Mouse (Mus musculus) olfactory bulb, adult 2 months (tissue): ENCODE data around the gene Baat. TPM values are rescaled to one million over a fixed set of nuclear protein-coding genes. Genes with fewer than 3 reads are reported as not detected.
"Not testable (repeated sequence)": the region's sequence is repeated elsewhere in the genome, so short reads cannot be mapped to it uniquely, and the experiment has no call there.

ENCODE experiments used
- H3K27ac ChIP-seq: fragments of 200-500 bp; 2 replicates; pipeline ENCODE4 v1.5.1; 2012; ENCODE audit warnings: low read depth, low read length; ENCODE audit not compliant: insufficient read depth
- H3K4me1 ChIP-seq: fragments of 200-500 bp; 2 replicates; pipeline ENCODE4 v1.6.1; 2012; ENCODE audit warnings: low read length; ENCODE audit not compliant: control insufficient read depth, insufficient read depth
- H3K4me3 ChIP-seq: fragments of 200-500 bp; 2 replicates; pipeline ENCODE4 v1.5.1; 2012; ENCODE audit warnings: mild to moderate bottlenecking, low read depth, low read length, moderate library complexity; ENCODE audit not compliant: insufficient read depth
- CTCF ChIP-seq: fragments of 200-500 bp; IDR thresholded peaks from 2 replicates; pipeline ENCODE4 v1.5.1; 2012; ENCODE audit warnings: low read depth, mild to moderate bottlenecking, low read length, moderate library complexity; ENCODE audit not compliant: insufficient read depth
- POLR2A ChIP-seq: fragments of 200-500 bp; IDR thresholded peaks from 2 replicates; pipeline ENCODE4 v1.6.1; 2012; ENCODE audit warnings: mild to moderate bottlenecking, low read depth, low read length, moderate library complexity; ENCODE audit not compliant: insufficient read depth
- WGBS: fragments of 180-500 bp; shearing (Covaris S2); methylation state at CpG from one replicate; pipeline ENCODE4 v1.1.7; 2018; 5-methylcytosine and 5-hydroxymethylcytosine counted together
- polyA plus RNA-seq: library from polyadenylated mRNA; stranded (reverse); fragments of >200 nt; gene quantifications from 2 replicates; pipeline ENCODE4 v1.2.4, GENCODE M21; 2012; ENCODE audit warnings: low replicate concordance; ENCODE audit not compliant: missing spikeins, insufficient read depth, insufficient read length

Gene Baat
- polyA plus RNA-seq, 1 experiment, result not detected

DNA sequence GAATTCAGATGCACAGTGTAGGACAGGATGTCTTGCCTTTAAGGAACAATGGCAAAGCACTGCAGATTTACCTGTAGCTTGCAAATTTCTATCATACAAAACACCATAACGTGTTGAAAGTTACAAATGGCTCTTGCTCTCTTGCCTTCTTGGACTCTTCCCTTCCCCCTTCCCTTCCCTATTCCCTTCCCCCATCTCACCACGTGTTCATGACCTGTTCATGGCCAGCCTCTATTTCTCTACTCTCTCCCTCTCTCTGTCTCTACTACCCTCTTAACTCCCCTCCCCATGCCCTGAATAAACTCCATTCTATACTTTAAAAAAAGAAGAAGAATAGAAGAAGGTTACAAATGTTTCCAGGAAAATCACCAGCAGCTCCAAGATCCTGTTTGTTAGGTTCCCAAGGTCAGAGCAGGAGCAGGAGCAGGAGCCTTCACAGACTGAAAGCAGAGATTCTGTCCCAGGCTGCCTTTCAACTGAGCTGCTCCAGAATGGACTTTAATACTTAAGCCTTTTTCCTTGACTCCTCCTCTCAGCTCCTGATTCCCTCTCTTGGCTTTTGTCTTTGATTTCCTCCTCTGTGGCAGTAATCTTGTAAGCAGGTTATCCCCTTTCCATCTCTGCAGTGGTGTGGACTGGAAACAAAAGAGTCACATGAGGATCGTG is 32.8 kb downstream of the Baat start, which contains the start of gene Acnat1:
Acnat1 (minus strand) TSS at position 478 of the 666 bp plus-strand sequence.
- TF ChIP-seq POLR2A, result no peak
- no peak for TF ChIP-seq CTCF
- 49% methylated on average over 3 of the region's 3 CpGs for WGBS
- Histone ChIP-seq H3K4me1 (peaks cover 3% of the 10 kb centered on the region), H3K4me3 (no peak within 1 kb of the TSS), H3K27ac (no peak within 1 kb of the TSS)

- H3K4me1 ChIP-seq, result no peaks in the 10 kb centered on the region
- no peak overlapping the region for H3K4me3 ChIP-seq
- no peak overlapping the region for H3K27ac ChIP-seq
- WGBS, result 88% methylated on average over 3 of the region's 3 CpGs
- TF ChIP-seq POLR2A, result no peak
- TF ChIP-seq CTCF, result no peak
These were observed 36.8 kb downstream of the Baat start for GRCm38 (mm10) chr4:49469435-49470151.

DNA sequence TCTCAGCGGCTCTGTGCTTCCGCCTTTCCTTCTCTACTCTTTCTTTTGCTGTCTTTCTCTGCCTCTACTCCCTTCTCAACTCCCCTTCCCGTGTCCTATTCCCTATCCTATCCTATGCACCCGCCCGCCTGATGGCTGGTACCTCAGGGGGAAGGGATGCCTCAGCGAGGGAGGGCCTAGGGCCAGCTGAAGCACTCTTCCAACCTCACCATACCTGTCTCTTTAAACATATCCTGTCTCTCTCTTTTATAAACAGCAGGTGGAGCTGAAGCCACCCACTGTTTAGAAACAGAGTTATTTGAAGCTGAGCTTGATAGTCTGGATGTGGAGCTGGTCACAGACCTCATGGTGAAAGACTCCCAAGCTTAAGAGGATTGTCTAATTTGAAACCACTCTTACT is 39.0 kb downstream of the Baat start:
- WGBS, result 90% methylated on average over 6 of the region's 6 CpGs
- Histone ChIP-seq H3K4me3 (no peak overlapping the region), H3K4me1 (no peaks in the 10 kb centered on the region), H3K27ac (no peak overlapping the region)
- no peak for TF ChIP-seq POLR2A
- TF ChIP-seq CTCF, result no peak

- no peak overlapping the region for H3K27ac ChIP-seq
- H3K4me1 ChIP-seq, result no peaks in the 10 kb centered on the region
- 59% methylated on average over 2 of the region's 2 CpGs for WGBS
- H3K4me3 ChIP-seq, result no peak overlapping the region
- TF ChIP-seq CTCF, result no peak
- TF ChIP-seq POLR2A, result no peak
These were observed 50.2 kb downstream of the Baat start for GRCm38 (mm10) chr4:49456171-49456570.

- Histone ChIP-seq H3K4me1 (no peaks in the 10 kb centered on the region), H3K27ac (no peak overlapping the region), H3K4me3 (no peak overlapping the region)
- TF ChIP-seq CTCF (no peak), POLR2A (no peak)
- 48% methylated on average over 1 of the region's 1 CpGs for WGBS
These were observed 54.4 kb downstream of the Baat start for GRCm38 (mm10) chr4:49451848-49452551.

DNA sequence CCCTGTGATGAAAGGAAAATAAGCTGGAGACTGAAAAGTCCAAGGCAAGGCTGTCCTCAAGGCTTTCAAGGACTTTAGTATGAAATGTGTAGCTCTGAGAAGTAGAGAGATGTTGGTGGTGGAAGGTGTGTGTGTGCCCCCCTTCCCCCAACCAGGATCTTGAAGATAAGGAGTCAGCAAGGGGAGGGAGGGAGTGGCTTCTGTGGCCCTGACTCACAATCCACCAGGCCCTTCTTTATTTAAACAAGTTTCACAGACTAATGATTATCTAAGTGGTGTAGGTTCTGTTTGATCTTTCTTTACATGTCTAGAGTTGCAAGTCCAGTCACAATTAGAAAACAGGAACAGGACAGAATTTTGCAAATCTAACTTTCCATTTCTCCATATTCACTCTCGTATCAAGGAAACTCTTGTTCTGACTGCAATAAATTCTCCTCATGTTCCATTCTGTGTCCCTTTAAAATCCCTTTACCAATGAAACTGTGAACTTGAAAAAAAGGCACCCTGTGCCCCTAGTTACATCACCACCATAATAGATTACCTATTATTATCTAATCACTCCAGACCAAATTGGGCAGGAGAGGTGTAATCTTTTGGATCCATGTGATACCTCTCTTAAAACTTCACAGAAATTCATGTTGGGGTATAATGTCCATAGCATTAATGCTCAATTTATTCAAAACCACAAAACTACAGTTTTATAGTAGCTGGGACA is 55.1 kb downstream of the Baat start:
- not testable (repeated sequence) for H3K4me1 ChIP-seq, H3K27ac ChIP-seq, H3K4me3 ChIP-seq
- 90% methylated on average over 1 of the region's 1 CpGs for WGBS

Other genes with a start within 250 kb of the Baat start
- gene Acnat2, start 98.4 kb downstream of the Baat start, polyA plus RNA-seq, result not detected in 2 replicates
- gene Acnat1, start 32.6 kb downstream of the Baat start, polyA plus RNA-seq, result not detected in 2 replicates
- gene Mrpl50, start 14.5 kb upstream of the Baat start, polyA plus RNA-seq, result not detected in 2 replicates
- not detected in 2 replicates for gene Zfp189, start 14.6 kb upstream of the Baat start, polyA plus RNA-seq
- not detected in 2 replicates for gene Aldob, start 43.0 kb upstream of the Baat start, polyA plus RNA-seq
- gene Tmem246, start 91.3 kb upstream of the Baat start, polyA plus RNA-seq, result not detected in 2 replicates
- not detected in 2 replicates for gene Rnf20, start 125.4 kb upstream of the Baat start, polyA plus RNA-seq
- not detected in 2 replicates for gene Ppp3r2, start 175.5 kb upstream of the Baat start, polyA plus RNA-seq